Mouse (Mus musculus) embryonic facial prominence, embryonic 11.5 days (tissue): Measurements from ENCODE around the gene Cenpl. TPM values are rescaled to one million over a fixed set of nuclear protein-coding genes. Genes with fewer than 3 reads are reported as not detected.

Experiments
- ATAC-seq: fragments of 200-750 bp; cut with Nextera tagmentation; replicated peaks from 2 replicates; pipeline ENCODE4 v1.8.0; 2017; ENCODE audit warnings: low read depth; ENCODE audit not compliant: insufficient number of reproducible peaks, low FRiP score, low TSS enrichment
- DNase-seq: peaks from one replicate; pipeline ENCODE4 v3.0.0-alpha.2; 2015; ENCODE audit warnings: low spot score
- H3K27ac ChIP-seq: fragments of 300-500 bp; sonication (generic); replicated peaks from 2 replicates; pipeline ENCODE4 v1.5.1; 2014; ENCODE audit warnings: mild to moderate bottlenecking, low read depth, low read length, control low read depth
- H3K27me3 ChIP-seq: fragments of 300-500 bp; sonication (generic); 2 replicates; pipeline ENCODE4 v1.6.1; 2014; ENCODE audit warnings: mild to moderate bottlenecking, low read length, moderate library complexity, mixed read lengths; ENCODE audit not compliant: control insufficient read depth, insufficient read depth
- H3K36me3 ChIP-seq: fragments of 300-500 bp; sonication (generic); replicated peaks from 2 replicates; pipeline ENCODE4 v1.6.1; 2014; ENCODE audit warnings: low read depth, mild to moderate bottlenecking, low read length, moderate library complexity, mixed read lengths; ENCODE audit not compliant: control insufficient read depth, insufficient read depth
- H3K4me1 ChIP-seq: fragments of 300-500 bp; sonication (generic); 2 replicates; pipeline ENCODE4 v1.6.1; 2014; ENCODE audit warnings: low read length, mixed read lengths; ENCODE audit not compliant: control insufficient read depth, insufficient read depth
- H3K4me2 ChIP-seq: fragments of 300-500 bp; sonication (generic); 2 replicates; pipeline ENCODE4 v1.6.1; 2014; ENCODE audit warnings: low read depth, mild to moderate bottlenecking, control low read depth, low read length, moderate library complexity
- H3K4me3 ChIP-seq: fragments of 300-500 bp; sonication (generic); 2 replicates; pipeline ENCODE4 v1.5.1; 2014; ENCODE audit warnings: low read depth, low read length, control low read depth
- H3K9ac ChIP-seq: fragments of 300-500 bp; sonication (generic); replicated peaks from 2 replicates; pipeline ENCODE4 v1.6.1; 2014; ENCODE audit warnings: mild to moderate bottlenecking, control low read depth, low read length
- H3K9me3 ChIP-seq: fragments of 300-500 bp; sonication (generic); replicated peaks from 2 replicates; pipeline ENCODE4 v1.6.1; 2016; ENCODE audit warnings: mild to moderate bottlenecking, low read length, inconsistent platforms, mixed read lengths; ENCODE audit not compliant: control insufficient read depth
- WGBS: fragments of 180-500 bp; shearing (Covaris S2); extraction: QIAGEN DNeasy Blood & Tissue Kit; methylation state at CpG from one replicate; pipeline ENCODE4 v1.1.7; 2014; 5-methylcytosine and 5-hydroxymethylcytosine counted together
- polyA plus RNA-seq: library from polyadenylated mRNA; unstranded; fragments of >200 nt; fragmentation: Nextera tagmentation; extraction: Ambion mirVana; gene quantifications from 2 replicates; pipeline ENCODE4 v1.2.1, GENCODE M21; 2014

Gene Cenpl
- polyA plus RNA-seq, 1 experiment from 2014 or later = 46.8 TPM

DNA sequence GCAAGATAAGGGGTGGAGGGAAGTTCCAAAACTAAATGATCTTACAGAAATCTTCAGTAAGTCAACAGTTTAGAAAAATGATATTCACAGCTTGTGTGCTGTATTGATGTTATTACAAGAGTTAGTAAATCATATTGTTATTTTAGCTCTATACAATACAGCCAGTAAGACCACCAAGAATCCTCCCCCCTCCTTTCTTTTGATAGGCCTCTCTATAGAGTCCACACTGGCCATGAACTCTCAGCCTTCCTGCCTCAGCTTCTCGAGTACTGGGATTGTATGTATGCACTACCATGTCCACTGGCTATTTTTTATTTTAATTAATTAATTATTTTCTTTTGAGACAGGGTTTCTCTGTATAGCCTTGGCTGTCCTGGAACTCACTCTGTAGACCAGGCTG, 7.2 kb upstream of the Cenpl start:
- Histone ChIP-seq H3K36me3 (no peaks in the 10 kb centered on the region), H3K27me3 (no peaks in the 10 kb centered on the region), H3K4me2 (no peak overlapping the region), H3K4me3 (no peak overlapping the region), H3K9ac (no peak overlapping the region), H3K27ac (no peak overlapping the region), H3K9me3 (no peaks in the 10 kb centered on the region), H3K4me1 (no peaks in the 10 kb centered on the region)
- 77% methylated on average over 1 of the region's 1 CpGs for WGBS
- DNase-seq = no peak
- ATAC-seq = no peak

DNA sequence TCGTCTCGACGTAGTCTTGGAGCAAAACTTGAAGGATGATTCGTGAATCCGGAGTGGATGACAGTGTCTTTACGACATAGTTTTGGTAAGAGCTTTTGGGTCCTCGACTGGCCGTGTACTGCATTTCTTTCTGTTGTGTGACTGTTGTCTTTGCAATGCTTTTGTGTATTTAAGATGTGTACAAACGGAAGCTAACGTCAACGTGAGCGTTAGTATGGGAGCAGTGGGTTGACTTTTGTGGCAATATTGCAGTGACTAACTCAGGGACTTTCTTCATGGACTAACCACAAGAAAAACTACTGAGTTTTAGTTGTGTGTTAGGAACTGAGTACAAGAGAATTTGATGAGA, 733 bp downstream of the Cenpl start:
- no peak overlapping the region for H3K27ac ChIP-seq
- DNase-seq (no peak), ATAC-seq (no peak)
- H3K9ac ChIP-seq = peak overlapping the region; percentile 74
- H3K27me3 ChIP-seq = no peaks in the 10 kb centered on the region
- under 1% methylated on average over 12 of the region's 12 CpGs for WGBS
- no peaks in the 10 kb centered on the region for H3K36me3 ChIP-seq
- H3K4me3 ChIP-seq = peak overlapping the region; percentile 73
- no peaks in the 10 kb centered on the region for H3K9me3 ChIP-seq
- no peaks in the 10 kb centered on the region for H3K4me1 ChIP-seq
- peak overlapping the region; percentile 61 for H3K4me2 ChIP-seq

DNA sequence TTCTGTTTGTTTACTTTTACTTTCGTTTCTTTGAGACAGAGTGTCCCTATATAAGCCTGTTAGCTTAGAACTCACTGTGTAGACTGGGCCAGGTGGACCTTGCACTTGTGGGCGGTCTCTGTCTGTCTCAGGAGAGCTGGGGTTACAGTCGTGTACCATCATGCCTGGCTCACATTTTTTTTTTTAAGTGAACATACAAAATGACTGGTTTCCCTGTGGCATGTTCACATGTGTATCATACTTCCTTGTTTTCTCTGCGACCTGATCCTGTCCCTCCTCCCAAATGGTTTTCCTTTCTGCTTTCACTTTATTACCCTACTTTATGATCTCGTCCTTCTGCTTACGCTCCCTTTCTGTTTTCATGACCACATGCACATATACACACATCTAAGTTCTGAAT, 5.7 kb downstream of the Cenpl start:
- Histone ChIP-seq H3K4me1 (no peaks in the 10 kb centered on the region), H3K27me3 (no peaks in the 10 kb centered on the region), H3K9me3 (no peaks in the 10 kb centered on the region), H3K27ac (no peak overlapping the region), H3K4me2 (no peak overlapping the region), H3K4me3 (no peak overlapping the region), H3K36me3 (peaks cover 4% of the 10 kb centered on the region), H3K9ac (no peak overlapping the region)
- no peak for DNase-seq
- 88% methylated on average over 6 of the region's 6 CpGs for WGBS
- no peak for ATAC-seq

DNA sequence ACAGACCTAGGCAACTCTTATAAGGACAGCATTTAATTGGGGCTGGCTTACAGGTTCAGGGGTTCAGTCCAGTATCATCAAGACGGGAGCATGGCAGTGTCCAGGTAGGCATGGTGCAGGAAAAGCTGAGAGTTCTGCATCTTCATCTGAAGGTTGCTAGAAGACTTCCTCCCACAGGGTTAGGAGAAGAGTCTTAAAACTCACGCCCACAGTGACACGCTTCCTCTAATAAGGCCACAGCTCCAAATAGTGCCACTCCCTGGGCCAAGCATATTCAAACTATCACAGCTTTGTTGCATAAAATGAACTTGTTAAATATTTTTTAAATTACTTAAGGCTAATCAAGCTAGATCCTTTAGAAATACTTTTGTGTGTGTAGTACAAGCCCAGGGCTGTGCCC, 6.7 kb downstream of the Cenpl start:
- no peak overlapping the region for H3K4me3 ChIP-seq
- no peaks in the 10 kb centered on the region for H3K9me3 ChIP-seq
- peaks cover 4% of the 10 kb centered on the region for H3K36me3 ChIP-seq
- H3K27me3 ChIP-seq = no peaks in the 10 kb centered on the region
- no peak overlapping the region for H3K27ac ChIP-seq
- H3K4me2 ChIP-seq = no peak overlapping the region
- H3K4me1 ChIP-seq = no peaks in the 10 kb centered on the region
- DNase-seq (no peak), ATAC-seq (no peak)
- no peak overlapping the region for H3K9ac ChIP-seq
- WGBS = 94% methylated on average over 3 of the region's 3 CpGs

DNA sequence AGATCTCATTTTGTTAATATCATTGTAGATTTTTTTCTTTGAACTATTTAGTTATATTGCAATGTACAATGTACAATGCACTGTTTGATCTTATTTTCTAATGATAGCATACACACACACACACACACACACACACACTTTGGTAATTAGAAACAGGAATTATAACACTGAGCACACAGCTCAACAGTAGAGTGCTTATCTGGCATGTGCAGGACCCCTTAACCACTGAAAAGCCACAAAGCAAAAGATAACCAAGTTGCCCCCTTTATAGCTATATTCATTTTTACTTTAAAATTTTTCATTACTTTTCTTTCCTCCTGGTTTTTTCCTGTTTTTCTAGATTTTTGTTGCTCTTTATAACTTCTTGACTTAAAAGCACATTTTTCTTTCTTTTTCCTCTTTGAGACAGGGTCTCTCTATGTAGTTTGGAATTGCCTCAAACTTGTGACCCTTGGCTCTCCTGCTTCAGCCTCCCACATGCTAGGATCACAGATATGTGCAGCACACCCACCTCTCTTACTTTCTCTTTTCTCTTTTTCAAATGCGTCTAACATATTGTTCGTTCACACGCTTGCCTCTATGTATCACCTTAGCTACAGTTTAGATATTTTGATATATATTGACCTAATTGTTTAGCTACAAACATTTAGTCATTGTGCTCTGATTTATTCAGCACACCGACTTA, 29.4 kb downstream of the Cenpl start:
- DNase-seq (no peak), ATAC-seq (no peak)
- H3K4me3 ChIP-seq = no peak overlapping the region
- no peak overlapping the region for H3K9ac ChIP-seq
- no peaks in the 10 kb centered on the region for H3K27me3 ChIP-seq
- H3K36me3 ChIP-seq = no peaks in the 10 kb centered on the region; the same call in 1 of the 2 replicates
- no peaks in the 10 kb centered on the region for H3K4me1 ChIP-seq
- H3K4me2 ChIP-seq = no peak overlapping the region
- H3K27ac ChIP-seq = no peak overlapping the region
- H3K9me3 ChIP-seq = no peaks in the 10 kb centered on the region
- 96% methylated on average over 4 of the region's 4 CpGs for WGBS

DNA sequence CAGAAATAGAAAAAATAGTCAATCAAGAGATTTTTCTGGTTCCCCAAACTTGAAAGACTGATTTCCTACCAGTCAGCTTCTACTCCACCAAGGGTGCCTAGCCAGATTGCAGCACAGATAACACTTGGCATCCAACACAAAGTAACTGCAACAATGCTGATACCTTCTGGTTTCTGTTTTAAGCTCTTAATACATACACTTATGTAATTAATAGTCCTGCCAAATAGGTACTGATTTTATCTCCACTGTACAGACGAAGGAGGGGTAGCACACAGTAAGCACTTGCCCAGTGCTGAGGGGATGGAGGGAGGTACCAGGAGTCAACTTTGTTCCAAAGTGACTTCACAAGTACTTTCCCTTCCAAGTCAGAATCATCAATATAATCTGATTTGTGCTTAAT, 33.3 kb downstream of the Cenpl start:
- Histone ChIP-seq H3K4me1 (no peaks in the 10 kb centered on the region), H3K36me3 (no peaks in the 10 kb centered on the region), H3K4me3 (no peak overlapping the region), H3K4me2 (no peak overlapping the region), H3K9ac (no peak overlapping the region), H3K27me3 (no peaks in the 10 kb centered on the region), H3K9me3 (no peaks in the 10 kb centered on the region), H3K27ac (no peak overlapping the region)
- ATAC-seq (no peak), DNase-seq (no peak)
- WGBS = 84% methylated on average over 1 of the region's 1 CpGs

DNA sequence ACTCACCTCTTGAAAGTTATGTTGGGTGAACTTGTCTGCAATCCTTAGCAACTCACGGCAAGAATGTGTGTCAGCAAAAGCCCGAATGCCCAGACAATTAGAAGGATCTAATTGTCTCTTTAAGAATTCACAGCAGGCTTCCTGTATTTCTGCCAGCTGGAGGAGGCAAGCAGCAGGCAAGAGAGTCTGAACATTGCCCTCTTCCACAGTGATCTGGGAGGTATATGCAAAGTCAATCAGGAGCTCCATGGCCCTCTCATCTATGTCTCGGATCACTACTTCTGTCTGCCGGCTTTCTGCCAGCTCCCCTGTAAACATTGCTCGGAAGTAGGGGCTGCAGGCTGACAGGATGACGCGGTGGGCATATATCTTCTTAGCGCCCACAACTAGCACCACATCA, 38.7 kb downstream of the Cenpl start:
- no peak overlapping the region for H3K27ac ChIP-seq
- H3K4me3 ChIP-seq = no peak overlapping the region
- no peaks in the 10 kb centered on the region for H3K36me3 ChIP-seq
- no peak overlapping the region for H3K9ac ChIP-seq
- ATAC-seq (no peak), DNase-seq (no peak)
- H3K27me3 ChIP-seq = no peaks in the 10 kb centered on the region
- H3K4me1 ChIP-seq = no peaks in the 10 kb centered on the region
- 87% methylated on average over 8 of the region's 8 CpGs for WGBS
- H3K9me3 ChIP-seq = no peaks in the 10 kb centered on the region
- H3K4me2 ChIP-seq = no peak overlapping the region

DNA sequence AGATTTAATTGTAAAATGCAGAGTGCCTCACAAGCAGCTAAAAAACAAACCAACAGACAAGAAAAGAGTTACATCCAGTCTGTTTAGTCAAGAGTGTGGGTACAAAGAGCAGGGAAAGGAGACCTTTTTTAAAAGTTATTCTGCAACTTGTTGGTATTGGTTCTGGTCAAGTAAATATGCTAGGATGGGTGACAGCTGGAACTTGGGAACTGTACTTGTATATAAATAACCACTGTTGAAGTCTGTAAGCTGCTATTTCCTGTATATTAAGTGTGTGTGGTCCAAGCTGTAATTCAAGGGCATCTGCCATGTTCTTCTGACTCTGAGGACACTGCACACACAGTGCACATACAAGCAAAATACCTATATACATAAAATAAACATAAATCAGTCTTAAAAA, 44.1 kb downstream of the Cenpl start:
- no peaks in the 10 kb centered on the region for H3K4me1 ChIP-seq
- ATAC-seq = no peak

More for the DNA sequence above, 44.1 kb downstream of the Cenpl start:
- no peaks in the 10 kb centered on the region for H3K27me3 ChIP-seq
- H3K4me3 ChIP-seq = no peak overlapping the region
- H3K4me2 ChIP-seq = no peak overlapping the region
- H3K27ac ChIP-seq = no peak overlapping the region
- no peak for DNase-seq
- no peaks in the 10 kb centered on the region for H3K9me3 ChIP-seq
- no peak overlapping the region for H3K9ac ChIP-seq
- no peaks in the 10 kb centered on the region for H3K36me3 ChIP-seq
